In the genomic region with DNA sequence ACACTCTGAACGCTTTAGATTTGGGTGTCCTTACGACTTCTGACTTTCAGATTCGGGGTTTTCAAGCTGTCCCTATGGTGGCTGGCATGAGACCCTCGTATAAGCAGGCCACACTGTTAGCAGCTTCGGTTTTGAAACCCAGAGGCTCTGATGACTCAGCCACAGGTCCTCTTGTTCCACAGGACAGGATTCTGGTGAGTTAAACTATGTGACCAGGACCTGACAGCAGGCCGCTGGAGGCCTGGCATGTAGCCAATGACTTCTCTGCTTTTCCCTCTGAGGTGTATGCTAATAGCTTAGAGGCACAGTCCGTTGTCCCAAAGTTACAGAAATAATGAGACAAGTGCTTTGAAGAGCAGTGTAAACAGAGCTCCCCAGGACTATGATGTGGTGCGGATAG, we compare ENCODE assay signal across 12 mouse cellular contexts.
DNase-seq lines count a peak whose midpoint lies in the region; ATAC-seq and TF ChIP-seq lines count a peak whose summit lies in the region.
"Had no signal": no experiment of that assay in that cellular context is flagged by ENCODE, and none has a peak within 500 bp of the region (broad histone marks: within the 10 kb centered on the region; RNA-seq: fewer than 3 reads in every experiment).

No protein-coding gene starts in this region.

- TF ChIP-seq CTCF in hindbrain, postnatal 0 days (IDR thresholded peaks at IDR 0.05; ENCODE audit: low read depth): no peak
- no peak for TF ChIP-seq CTCF in Patski (IDR thresholded peaks at IDR 0.05)
- TF ChIP-seq CTCF in brain, embryonic 14.5 days (IDR thresholded peaks at IDR 0.05; ENCODE audit: borderline replicate concordance, extremely low read depth, insufficient read depth, insufficient read length): no peak

- CTCF ChIA-PET in Patski (lab: Charles Lee): no interaction called here

- DNase-seq in hindbrain, postnatal 0 days (ENCODE audit: low spot score): peak; percentile 52
- no peak for DNase-seq in hindbrain, embryonic 10.5 days (ENCODE audit: low spot score)
- DNase-seq in Patski (ENCODE audit: low read depth, low spot score): no peak
- DNase-seq in brain, embryonic 14.5 days (ENCODE audit: low read depth): peak; percentile 45
- peak; percentile 33 to 55 for DNase-seq in kidney, postnatal 4 days
- DNase-seq in frontal cortex, postnatal 25 days (ENCODE audit: low spot score in 2 of 2): no peak
- DNase-seq: thymus, postnatal 14 days had no signal

- no peaks in the 10 kb centered on the region for H3K27me3 ChIP-seq in hindbrain, postnatal 0 days (ENCODE audit: insufficient read depth, low read length)
- no peaks in the 10 kb centered on the region for H3K27me3 ChIP-seq in hindbrain, embryonic 10.5 days (ENCODE audit: insufficient read depth, poor library complexity, severe bottlenecking)
- H3K27me3 ChIP-seq in Patski: no peaks in the 10 kb centered on the region
- H3K27me3 ChIP-seq in forebrain, embryonic 15.5 days: no peaks in the 10 kb centered on the region
- 0 out of 2 replicates have a peak, but pooled peaks cover 12% of the 10 kb centered on the region for H3K27me3 ChIP-seq in hindbrain, embryonic 13.5 days
- H3K27me3 ChIP-seq: forebrain, embryonic 12.5 days; megakaryocyte, embryonic 14.5 days had no signal

- no peak for ATAC-seq in hindbrain, postnatal 0 days
- peak; percentile 31 for ATAC-seq in Patski
- no peak for ATAC-seq in forebrain, embryonic 15.5 days (replicated peaks)
- no peak for ATAC-seq in hindbrain, embryonic 13.5 days (ENCODE audit: low FRiP score)

- H3K4me3 ChIP-seq in hindbrain, postnatal 0 days (ENCODE audit: low read length): no peak overlapping the region
- H3K4me3 ChIP-seq in hindbrain, embryonic 10.5 days: no peak overlapping the region
- H3K4me3 ChIP-seq in forebrain, embryonic 15.5 days: no peak overlapping the region
- H3K4me3 ChIP-seq in hindbrain, embryonic 13.5 days: no peak overlapping the region
- H3K4me3 ChIP-seq: forebrain, embryonic 12.5 days; megakaryocyte, embryonic 14.5 days had no signal

- H3K9ac ChIP-seq in hindbrain, postnatal 0 days (replicated peaks; ENCODE audit: low read length): no peak overlapping the region
- no peak overlapping the region for H3K9ac ChIP-seq in forebrain, embryonic 15.5 days (replicated peaks)
- H3K9ac ChIP-seq in hindbrain, embryonic 13.5 days: no peak overlapping the region
- H3K9ac ChIP-seq: forebrain, embryonic 12.5 days had no signal

- H3K4me1 ChIP-seq in hindbrain, postnatal 0 days (ENCODE audit: insufficient read depth, low read length): no peaks in the 10 kb centered on the region
- H3K4me1 ChIP-seq in hindbrain, embryonic 10.5 days (replicated peaks): peaks cover 7% of the 10 kb centered on the region
- peaks cover 11% of the 10 kb centered on the region; the same call in 1 of the 2 replicates for H3K4me1 ChIP-seq in forebrain, embryonic 15.5 days
- 0 out of 2 replicates have a peak, but pooled peaks cover 6% of the 10 kb centered on the region for H3K4me1 ChIP-seq in hindbrain, embryonic 13.5 days (replicated peaks)
- H3K4me1 ChIP-seq: megakaryocyte, embryonic 14.5 days had no signal

- H3K9me3 ChIP-seq in hindbrain, postnatal 0 days (ENCODE audit: low read length): no peaks in the 10 kb centered on the region
- H3K9me3 ChIP-seq in hindbrain, embryonic 10.5 days: no peaks in the 10 kb centered on the region
- H3K9me3 ChIP-seq in forebrain, embryonic 15.5 days: no peaks in the 10 kb centered on the region
- no peaks in the 10 kb centered on the region for H3K9me3 ChIP-seq in hindbrain, embryonic 13.5 days
- H3K9me3 ChIP-seq: forebrain, embryonic 12.5 days had no signal

- in situ Hi-C loops in Patski (cut with MboI; ENCODE audit: low pct_unique_long_range_greater_than_20kb): no loop called here

- no peaks in the 10 kb centered on the region for H3K36me3 ChIP-seq in hindbrain, postnatal 0 days (ENCODE audit: insufficient read depth, low read length)
- no peaks in the 10 kb centered on the region for H3K36me3 ChIP-seq in hindbrain, embryonic 10.5 days
- H3K36me3 ChIP-seq in forebrain, embryonic 15.5 days: no peaks in the 10 kb centered on the region
- H3K36me3 ChIP-seq in hindbrain, embryonic 13.5 days: no peaks in the 10 kb centered on the region
- H3K36me3 ChIP-seq: forebrain, embryonic 12.5 days; G1E had no signal

- no peak overlapping the region for H3K4me2 ChIP-seq in hindbrain, postnatal 0 days (ENCODE audit: low read depth, low read length)
- H3K4me2 ChIP-seq in forebrain, embryonic 15.5 days (replicated peaks): no peak overlapping the region
- no peak overlapping the region for H3K4me2 ChIP-seq in hindbrain, embryonic 13.5 days
- H3K4me2 ChIP-seq: forebrain, embryonic 12.5 days had no signal

- H3K27ac ChIP-seq in hindbrain, postnatal 0 days: no peak overlapping the region
- no peak overlapping the region for H3K27ac ChIP-seq in hindbrain, embryonic 10.5 days
- no peak overlapping the region for H3K27ac ChIP-seq in forebrain, embryonic 15.5 days (replicated peaks)
- no peak overlapping the region for H3K27ac ChIP-seq in hindbrain, embryonic 13.5 days
- H3K27ac ChIP-seq: forebrain, embryonic 12.5 days had no signal

- POLR2A ChIA-PET in Patski (lab: Charles Lee): no interaction called here

- WGBS in hindbrain, postnatal 0 days: 57% methylated on average over 8 of the region's 8 CpGs
- 79% methylated on average over 8 of the region's 8 CpGs for WGBS in hindbrain, embryonic 10.5 days
- 58% methylated on average over 8 of the region's 8 CpGs for WGBS in forebrain, embryonic 15.5 days
- whole genome bisulfite sequencing in hindbrain, embryonic 13.5 days: 63% methylated on average over 8 of the region's 8 CpGs

- TF ChIP-seq POLR2A in brain, embryonic 14.5 days (IDR thresholded peaks at IDR 0.05; ENCODE audit: borderline replicate concordance, extremely low read depth, insufficient read depth, insufficient read length, poor library complexity, severe bottlenecking): no peak

Comparison
In these comparisons a context has a peak if more than half of its experiments do, and no peak if none do; other contexts are left out.
1. DNase-seq: peak in hindbrain, postnatal 0 days (single experiment), brain, embryonic 14.5 days (single experiment) and kidney, postnatal 4 days (2 of 2); none in hindbrain, embryonic 10.5 days (single experiment), Patski (single experiment) and frontal cortex, postnatal 25 days (0 of 2).